Mouse (Mus musculus) testis, adult 2 months (tissue): Measurements from ENCODE around the gene Ythdc1.

ENCODE experiments used
- CTCF ChIP-seq: fragments of 200-500 bp; IDR thresholded peaks from 2 replicates; pipeline ENCODE4 v1.5.1; 2012; ENCODE audit warnings: low read depth, mild to moderate bottlenecking, inconsistent platforms, low read length, moderate library complexity; ENCODE audit not compliant: control insufficient read depth, insufficient read depth, insufficient replicate concordance
- POLR2A ChIP-seq: fragments of 200-500 bp; IDR thresholded peaks from 2 replicates; pipeline ENCODE4 v1.6.1; 2012; ENCODE audit warnings: low read depth, mild to moderate bottlenecking, inconsistent platforms, low read length, moderate library complexity; ENCODE audit not compliant: control insufficient read depth

- no peak for TF ChIP-seq POLR2A
- TF ChIP-seq CTCF = no peak
These were observed 67.9 kb downstream of the Ythdc1 start for GRCm38 (mm10) chr5:86871877-86872276.
